Mouse (Mus musculus) right cerebral cortex, postnatal 10 days (tissue): Measurements from ENCODE around the gene Nhlrc2.
A peak's percentile ranks its signal among the peaks of the same experiment; 100 is the strongest.
"Not testable (repeated sequence)": the region's sequence is repeated elsewhere in the genome, so short reads cannot be mapped to it uniquely, and the experiment has no call there.

Source experiments
- DNase-seq, 2 experiments: peaks; one replicate each; pipeline ENCODE4 v3.0.0; 2021; ENCODE audit warnings: low spot score in 2 of 2

Gene Nhlrc2

GRCm38 (mm10) chr19:56548230-56549032 lies at the start of gene Nhlrc2:
Gene Nhlrc2, plus strand, starts transcription at chr19:56548261.
- peak; percentile 80 to 84 for DNase-seq

- DNase-seq, result not testable (repeated sequence)
These were observed 45.0 kb upstream of the Nhlrc2 start for GRCm38 (mm10) chr19:56503069-56503468.

- not testable (repeated sequence) for DNase-seq
These were observed 44.5 kb upstream of the Nhlrc2 start for GRCm38 (mm10) chr19:56503525-56503924.

- not testable (repeated sequence) for DNase-seq
These were observed 36.9 kb upstream of the Nhlrc2 start for GRCm38 (mm10) chr19:56511207-56511606.

- DNase-seq, result not testable (repeated sequence)
These were observed 34.5 kb upstream of the Nhlrc2 start for GRCm38 (mm10) chr19:56513527-56513926.

GRCm38 (mm10) chr19:56519408-56519807 lies 28.7 kb upstream of the Nhlrc2 start:
- not testable (repeated sequence) for DNase-seq

- not testable (repeated sequence) for DNase-seq
These were observed 17.5 kb upstream of the Nhlrc2 start for GRCm38 (mm10) chr19:56530529-56530928.

GRCm38 (mm10) chr19:56531251-56531650 lies 16.8 kb upstream of the Nhlrc2 start:
- DNase-seq, result no peak

- DNase-seq, result no peak
These were observed 14.6 kb upstream of the Nhlrc2 start for GRCm38 (mm10) chr19:56533291-56534071.

- no peak for DNase-seq
These were observed 13.7 kb upstream of the Nhlrc2 start for GRCm38 (mm10) chr19:56534337-56534736.

GRCm38 (mm10) chr19:56535064-56535463 lies 13.0 kb upstream of the Nhlrc2 start:
- DNase-seq, result no peak

GRCm38 (mm10) chr19:56535765-56536164 lies 12.3 kb upstream of the Nhlrc2 start:
- no peak for DNase-seq

- no peak for DNase-seq
These were observed 4.7 kb upstream of the Nhlrc2 start for GRCm38 (mm10) chr19:56543320-56543719.

- no peak for DNase-seq
These were observed 3.2 kb upstream of the Nhlrc2 start for GRCm38 (mm10) chr19:56544681-56545388.

- no peak for DNase-seq
These were observed 2.0 kb upstream of the Nhlrc2 start for GRCm38 (mm10) chr19:56546031-56546430.

GRCm38 (mm10) chr19:56547456-56548229 lies 418 bp upstream of the Nhlrc2 start, which contains the start of gene Dclre1a:
Gene Dclre1a, minus strand, starts transcription at chr19:56548222.
- peak; percentile 78 to 79 for DNase-seq

- DNase-seq, result no peak
These were observed 1.1 kb downstream of the Nhlrc2 start for GRCm38 (mm10) chr19:56549033-56549680.

- no peak for DNase-seq
These were observed 5.1 kb downstream of the Nhlrc2 start for GRCm38 (mm10) chr19:56553177-56553576.

- DNase-seq, result no peak
These were observed 7.9 kb downstream of the Nhlrc2 start for GRCm38 (mm10) chr19:56555972-56556371.

- DNase-seq, result no peak
These were observed 14.5 kb downstream of the Nhlrc2 start for GRCm38 (mm10) chr19:56562433-56563138.
